Mouse (Mus musculus): Measurements from ENCODE around the gene Per1.

The Per1 gene

DNA sequence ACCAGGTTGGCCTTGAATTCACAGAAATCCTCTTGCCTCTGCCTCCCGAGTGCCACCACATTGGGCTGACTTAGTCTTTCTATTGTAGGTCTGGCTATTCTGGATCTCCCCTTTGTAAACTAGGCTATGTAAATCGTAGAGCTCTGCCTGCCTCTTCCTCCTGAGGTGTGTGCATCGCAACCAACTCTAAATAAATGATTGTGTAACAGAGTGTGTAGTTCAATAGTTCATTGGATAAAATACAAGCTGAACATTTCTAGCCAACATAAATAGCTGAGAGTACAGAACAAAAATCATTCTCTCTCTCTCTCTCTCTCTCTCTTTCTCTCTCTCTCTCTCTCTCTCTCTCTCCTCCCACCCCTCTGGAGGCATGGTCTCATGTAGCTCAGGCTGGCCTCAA is 19.6 kb downstream of the Per1 start:
- DNase-seq (ENCODE audit: low spot score in 2 of 2) = no peak

- DNase-seq (ENCODE audit: low spot score in 2 of 2) = no peak
Observed at GRCm38 (mm10) chr11:69116843-69117242, 21.8 kb downstream of the Per1 start.

DNA sequence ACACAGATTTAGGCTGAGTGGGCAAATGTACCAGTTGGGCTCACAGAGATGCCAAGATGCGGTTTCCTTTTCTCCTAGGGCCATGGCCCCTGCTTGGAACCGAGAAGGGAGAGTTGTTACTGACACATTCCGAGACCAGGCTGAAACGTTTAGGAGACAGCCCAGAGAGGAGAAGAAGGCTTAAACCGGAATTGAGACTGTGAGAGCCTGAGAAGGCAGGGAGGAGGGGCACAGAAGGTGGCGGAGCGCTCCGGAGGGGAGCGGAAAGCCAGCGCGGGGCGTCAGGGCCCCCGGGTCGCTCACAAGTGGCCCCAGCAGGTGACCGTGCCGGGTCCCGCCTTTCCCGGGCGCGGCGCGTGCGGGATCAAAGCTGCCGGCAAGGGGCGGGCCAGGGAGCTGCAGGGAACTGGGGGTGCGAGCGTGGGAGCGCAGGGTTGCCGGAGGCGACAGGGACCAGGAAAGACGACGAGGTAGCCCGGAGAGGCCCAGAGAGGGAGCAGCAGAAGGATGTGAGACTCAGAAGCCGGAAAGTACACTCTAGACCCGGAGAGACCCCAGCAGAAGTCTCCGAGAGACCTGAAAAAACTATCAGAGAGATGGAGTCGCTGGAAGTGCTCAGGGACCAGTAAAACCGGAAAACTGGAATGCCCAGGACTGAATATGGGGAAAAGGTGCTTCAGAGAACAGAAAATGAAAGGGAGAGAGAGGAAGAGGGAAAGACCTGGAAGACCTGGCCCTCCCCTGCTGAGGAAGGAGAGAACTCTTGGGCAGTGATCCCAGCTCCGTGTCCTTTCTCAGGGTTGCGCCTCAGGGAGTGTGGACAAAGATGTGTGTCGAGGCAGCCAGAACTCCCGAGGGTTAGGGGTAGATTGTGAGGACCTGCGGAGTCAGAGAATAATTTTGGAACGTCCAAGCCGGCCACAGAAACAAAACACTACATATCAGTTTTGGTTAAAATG is 23.0 kb downstream of the Per1 start:
- peak; percentile 58 to 67 for DNase-seq (ENCODE audit: low spot score in 2 of 2)

- peak; percentile 70 to 91 for DNase-seq (ENCODE audit: low spot score in 2 of 2)
Observed at GRCm38 (mm10) chr11:69118765-69119164, 23.7 kb downstream of the Per1 start.

- DNase-seq (ENCODE audit: low spot score in 2 of 2) = no peak
Observed at GRCm38 (mm10) chr11:69119446-69120155, 24.6 kb downstream of the Per1 start.

DNA sequence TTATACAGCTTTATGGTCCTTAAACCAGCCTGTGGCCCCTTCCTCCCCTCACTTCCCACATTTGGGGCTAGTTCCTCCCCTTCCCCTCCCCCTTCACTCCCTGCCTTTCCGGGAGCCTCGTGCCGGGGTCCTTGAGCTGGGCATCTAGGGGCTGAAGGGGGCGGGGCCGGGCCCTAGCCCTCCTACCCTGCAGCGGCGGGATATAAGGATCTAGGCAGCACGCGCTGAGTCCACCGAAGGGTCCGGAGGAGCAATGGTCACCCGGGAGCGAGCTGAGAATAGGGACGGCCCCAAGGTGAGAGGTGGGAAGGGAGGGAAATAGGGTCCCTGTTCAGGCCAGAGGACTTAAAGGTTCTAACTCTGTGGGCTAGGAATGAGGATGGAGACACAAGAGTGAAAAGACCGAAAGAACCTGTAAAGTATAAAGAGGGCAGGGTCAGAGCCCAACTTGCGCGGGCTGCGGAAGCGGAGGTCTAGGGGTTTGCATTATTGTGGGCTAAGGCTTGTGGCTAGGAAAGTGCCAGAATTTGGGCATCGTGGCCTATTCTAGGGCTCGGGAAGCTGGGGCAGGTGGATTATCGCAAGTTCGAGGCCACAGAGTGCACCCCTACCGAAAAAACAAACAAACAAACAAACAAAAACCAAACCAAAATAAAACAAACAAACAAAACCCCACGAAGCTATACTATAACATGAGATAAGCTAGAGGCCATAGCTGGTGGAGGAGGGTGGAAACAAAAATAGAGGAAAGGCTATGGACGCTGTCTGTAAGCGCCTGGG is 25.4 kb downstream of the Per1 start, which contains the start of gene Hes7:
Gene Hes7, plus strand, starts transcription at position 184 of the 780 bp plus-strand sequence.
- no peak for DNase-seq (ENCODE audit: low spot score in 2 of 2)

- DNase-seq (ENCODE audit: low spot score in 2 of 2) = no peak
Observed at GRCm38 (mm10) chr11:69121001-69121740, 26.2 kb downstream of the Per1 start.

DNA sequence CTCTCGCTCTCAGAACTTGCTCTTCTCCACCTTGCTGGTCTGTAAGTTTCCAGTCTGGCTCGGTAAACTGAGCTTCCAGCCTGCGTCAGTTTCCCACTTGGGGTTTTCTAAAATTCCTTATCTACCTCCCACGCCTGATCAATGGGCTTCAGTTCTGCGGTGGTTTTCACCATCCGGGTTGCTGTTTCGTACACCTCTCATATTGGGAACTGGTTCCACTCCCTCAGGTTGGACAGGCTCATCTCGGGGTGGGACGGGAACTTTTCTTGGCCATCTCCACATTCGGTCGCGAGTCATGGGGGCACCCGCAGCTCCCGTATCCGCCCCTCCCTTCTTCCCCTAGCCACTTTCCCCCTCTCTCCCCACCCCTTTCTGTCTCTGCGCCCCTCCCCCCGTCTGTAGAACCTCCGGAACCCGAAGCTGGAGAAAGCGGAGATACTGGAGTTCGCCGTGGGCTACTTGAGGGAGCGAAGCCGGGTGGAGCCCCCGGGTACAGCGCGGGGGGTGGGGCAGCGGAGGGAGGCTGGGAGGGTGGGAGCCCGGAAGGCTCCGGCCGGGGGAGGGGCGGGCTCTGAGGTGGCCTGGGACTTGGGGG is 26.8 kb downstream of the Per1 start:
- DNase-seq (ENCODE audit: low spot score in 2 of 2) = peak in 1 of 2 experiments; percentile 25

GRCm38 (mm10) chr11:69122336-69122951 is 27.4 kb downstream of the Per1 start, which contains the start of gene 9130213A22Rik:
9130213A22Rik (minus strand) TSS chr11:69122589.
- peak; percentile 75 to 77 for DNase-seq (ENCODE audit: low spot score in 2 of 2)

DNA sequence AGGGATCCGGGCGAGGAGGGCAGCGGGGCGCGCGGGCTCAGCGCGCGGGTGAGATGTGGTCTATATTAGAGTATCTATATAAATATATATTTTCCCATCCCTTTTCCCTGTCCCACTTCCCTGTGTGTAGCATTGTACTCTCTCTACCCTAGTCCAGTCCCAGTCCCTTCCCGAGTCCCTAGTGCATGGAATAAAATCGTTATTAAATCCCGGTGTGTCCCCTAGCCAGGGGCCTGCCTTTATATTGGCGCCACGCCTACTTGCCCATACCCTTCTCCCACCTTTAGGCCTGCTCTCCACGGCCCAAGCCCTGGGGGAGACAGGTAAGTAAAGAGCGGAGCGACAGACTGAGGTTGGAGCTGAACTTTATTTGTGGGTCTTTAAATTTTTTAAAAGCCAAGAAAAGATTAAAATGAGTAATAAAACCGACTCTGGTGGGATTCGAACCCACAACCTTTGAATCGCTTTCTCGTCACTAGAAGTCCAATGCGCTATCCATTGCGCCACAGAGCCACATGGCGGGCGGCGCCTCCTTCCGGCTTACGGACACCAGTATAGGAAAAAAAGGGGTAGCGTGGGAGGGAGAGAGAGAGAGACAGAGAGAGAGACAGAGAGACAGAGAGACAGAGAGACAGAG is 28.2 kb downstream of the Per1 start:
- peak; percentile 82 to 86 for DNase-seq (ENCODE audit: low spot score in 2 of 2)

- peak; percentile 70 to 78 for DNase-seq (ENCODE audit: low spot score in 2 of 2)
Observed at GRCm38 (mm10) chr11:69123693-69124497, 28.9 kb downstream of the Per1 start.

DNA sequence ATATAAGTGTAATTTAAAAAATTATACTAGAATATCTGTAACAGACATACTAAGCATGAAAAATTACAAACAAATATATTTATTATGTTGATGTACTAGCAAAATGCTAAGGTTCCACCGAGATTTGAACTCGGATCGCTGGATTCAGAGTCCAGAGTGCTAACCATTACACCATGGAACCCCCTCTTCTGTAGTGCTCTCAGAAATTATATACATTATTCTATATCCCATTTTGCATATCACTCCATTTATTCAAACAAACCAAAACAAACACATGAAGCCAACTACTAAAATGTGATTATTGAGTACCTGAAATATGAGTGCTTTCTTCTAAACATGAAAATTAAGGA is 29.5 kb downstream of the Per1 start:
- DNase-seq (ENCODE audit: low spot score in 2 of 2) = peak; percentile 41 to 76

GRCm38 (mm10) chr11:69125041-69125851 is 30.2 kb downstream of the Per1 start:
- peak; percentile 69 to 76 for DNase-seq (ENCODE audit: low spot score in 2 of 2)

DNA sequence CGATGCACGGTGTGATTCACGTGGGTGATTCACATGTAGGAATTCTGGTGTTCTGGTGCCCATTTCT is 30.7 kb downstream of the Per1 start, which contains the start of gene Aloxe3:
Gene Aloxe3, plus strand, starts transcription at position 45 of the 67 bp plus-strand sequence.
- no peak for DNase-seq (ENCODE audit: low spot score in 2 of 2)

GRCm38 (mm10) chr11:69125919-69126705 is 31.1 kb downstream of the Per1 start:
- DNase-seq (ENCODE audit: low spot score in 2 of 2) = peak in 1 of 2 experiments; percentile 21

DNA sequence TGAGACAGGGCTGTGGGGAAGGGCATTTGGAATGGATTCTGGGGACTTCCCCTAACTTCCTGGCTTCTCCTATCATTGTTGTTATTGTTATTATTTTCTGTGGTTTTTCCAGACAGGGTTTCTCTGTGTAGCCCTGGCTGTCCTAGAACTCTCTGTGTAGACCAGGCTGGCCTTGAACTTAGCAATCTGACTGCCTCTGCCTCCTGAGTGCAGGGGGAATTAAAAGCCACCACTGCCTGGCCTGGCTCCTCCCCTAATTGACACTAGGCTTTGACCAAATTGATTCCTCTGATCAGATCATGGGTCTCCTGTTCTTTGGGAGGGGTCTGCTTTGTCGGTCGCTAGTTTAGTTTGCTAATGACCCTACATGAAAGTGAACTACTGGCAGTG is 31.7 kb downstream of the Per1 start:
- DNase-seq (ENCODE audit: low spot score in 2 of 2) = no peak

DNA sequence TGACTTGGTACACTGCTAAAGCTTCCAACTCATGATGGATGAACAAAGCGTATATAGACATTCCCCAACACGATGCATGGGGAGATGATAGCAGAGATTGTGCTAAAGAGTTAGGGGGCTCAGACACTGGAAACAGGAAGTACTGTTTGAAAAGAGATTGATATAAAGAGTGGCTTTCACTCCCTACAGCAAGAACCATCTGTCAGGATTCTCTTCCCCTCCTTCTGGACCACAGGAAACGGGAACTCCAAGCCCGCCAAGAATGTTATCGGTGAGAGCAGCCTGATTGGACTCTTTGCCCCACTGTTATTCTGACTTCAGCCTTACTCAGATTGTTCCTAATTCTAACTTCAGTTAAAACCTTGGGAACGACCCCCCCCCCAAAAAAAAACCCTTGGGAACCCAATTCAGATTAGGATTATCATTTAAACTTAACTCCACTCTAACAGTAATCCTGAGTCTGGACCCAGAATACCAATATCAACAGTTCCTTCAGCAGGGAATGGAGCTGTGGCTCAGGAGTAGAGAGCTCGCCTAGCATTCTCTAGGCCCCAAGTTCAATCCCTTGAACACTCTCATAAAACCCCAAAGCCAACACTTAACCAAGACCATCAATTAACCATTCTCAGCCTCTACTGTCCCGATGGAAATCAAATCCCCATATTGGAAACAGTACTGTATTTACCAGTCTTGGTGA is 33.6 kb downstream of the Per1 start:
- no peak for DNase-seq (ENCODE audit: low spot score in 2 of 2)
